Mouse (Mus musculus) stomach, embryonic 15.5 days (tissue): ENCODE results near the gene Msh5. TPM values are rescaled to one million over a fixed set of nuclear protein-coding genes. Genes with fewer than 3 reads are reported as not detected.
"Not testable (repeated sequence)": the region's sequence is repeated elsewhere in the genome, so short reads cannot be mapped to it uniquely, and the experiment has no call there.

Experiments used
- ATAC-seq: fragments of 200-750 bp; cut with Nextera tagmentation; 2 replicates; pipeline ENCODE4 v1.8.0; 2017; ENCODE audit warnings: low read depth, moderate number of reproducible peaks, moderate TSS enrichment; ENCODE audit not compliant: insufficient read depth, low FRiP score
- H3K27ac ChIP-seq: fragments of 300-500 bp; sonication (generic); 2 replicates; pipeline ENCODE4 v1.5.1; 2015; ENCODE audit warnings: mild to moderate bottlenecking, inconsistent platforms
- H3K27me3 ChIP-seq: fragments of 300-500 bp; sonication (generic); replicated peaks from 2 replicates; pipeline ENCODE4 v1.6.1; 2015; ENCODE audit warnings: inconsistent platforms
- H3K36me3 ChIP-seq: fragments of 300-500 bp; sonication (generic); 2 replicates; pipeline ENCODE4 v1.6.1; 2015; ENCODE audit warnings: inconsistent platforms
- H3K4me1 ChIP-seq: fragments of 300-500 bp; sonication (generic); 2 replicates; pipeline ENCODE4 v1.6.1; 2015; ENCODE audit warnings: inconsistent platforms
- H3K4me2 ChIP-seq: fragments of 300-500 bp; sonication (generic); 2 replicates; pipeline ENCODE4 v1.6.1; 2015; ENCODE audit warnings: mild to moderate bottlenecking, inconsistent platforms
- H3K4me3 ChIP-seq: fragments of 300-500 bp; sonication (generic); replicated peaks from 2 replicates; pipeline ENCODE4 v1.5.1; 2015; ENCODE audit warnings: inconsistent platforms
- H3K9ac ChIP-seq: fragments of 300-500 bp; sonication (generic); 2 replicates; pipeline ENCODE4 v1.6.1; 2015; ENCODE audit warnings: inconsistent platforms
- H3K9me3 ChIP-seq: fragments of 300-500 bp; sonication (generic); 2 replicates; pipeline ENCODE4 v1.6.1; 2016; ENCODE audit warnings: inconsistent platforms
- WGBS: fragments of 180-500 bp; shearing (Covaris S2); methylation state at CpG from one replicate; pipeline ENCODE4 v1.1.7; 2015; 5-methylcytosine and 5-hydroxymethylcytosine counted together
- polyA plus RNA-seq: library from polyadenylated mRNA; unstranded; fragments of >200 nt; fragmentation: Nextera tagmentation; extraction: Ambion mirVana; gene quantifications from 2 replicates; pipeline ENCODE4 v1.2.1, GENCODE M21; 2015

Gene Msh5
- polyA plus RNA-seq, 1 experiment from 2014 or later: 4.8 TPM

DNA sequence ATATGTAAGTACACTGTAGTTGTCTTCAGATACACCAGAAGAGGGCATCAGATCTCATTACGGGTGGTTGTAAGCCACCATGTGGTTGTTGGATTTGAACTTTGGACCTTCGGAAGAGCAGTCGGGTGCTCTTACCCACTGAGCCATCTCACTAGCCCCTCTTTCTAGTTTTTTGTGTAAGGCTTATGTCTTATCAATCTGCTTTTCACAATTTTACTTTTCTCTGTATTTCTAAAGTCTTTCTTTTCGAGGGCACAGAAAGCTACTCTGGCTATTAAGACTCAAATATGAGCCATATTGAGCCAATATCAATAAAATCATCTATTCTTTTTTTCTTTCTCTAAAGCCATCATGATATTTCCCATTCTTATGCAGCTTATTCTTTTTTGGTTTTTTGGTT, 51.4 kb downstream of the Msh5 start:
- not testable (repeated sequence) for ATAC-seq, H3K9me3 ChIP-seq, H3K4me3 ChIP-seq, H3K4me2 ChIP-seq, H3K9ac ChIP-seq, H3K27me3 ChIP-seq, H3K36me3 ChIP-seq, H3K27ac ChIP-seq
- H3K4me1 ChIP-seq: peaks cover 28% of the 10 kb centered on the region
- WGBS: 85% methylated on average over 4 of the region's 4 CpGs

DNA sequence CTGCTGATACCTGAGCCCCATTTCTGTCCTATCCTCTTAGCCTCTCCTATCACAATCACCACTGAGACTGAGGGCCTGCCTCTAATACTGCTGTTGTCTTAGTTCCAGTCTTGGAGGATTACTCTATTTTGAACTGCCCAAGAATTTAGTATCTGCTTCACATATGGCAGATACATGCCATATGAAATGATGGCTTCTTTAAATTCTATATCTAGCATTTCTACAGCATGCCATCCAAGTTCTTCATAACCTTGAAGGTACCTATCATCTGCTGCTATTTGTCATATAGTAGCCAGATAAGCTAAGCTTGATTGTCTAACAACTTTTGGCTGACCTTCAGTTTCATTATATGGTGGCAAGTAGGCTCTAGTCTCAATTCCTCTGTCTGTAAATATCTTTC, 51.8 kb downstream of the Msh5 start:
- Histone ChIP-seq H3K9me3 (no peaks in the 10 kb centered on the region), H3K4me1 (peaks cover 25% of the 10 kb centered on the region), H3K4me2 (no peak overlapping the region), H3K36me3 (0 out of 2 replicates have a peak, but pooled peaks cover 6% of the 10 kb centered on the region), H3K4me3 (no peak overlapping the region), H3K9ac (no peak overlapping the region), H3K27me3 (no peaks in the 10 kb centered on the region), H3K27ac (no peak overlapping the region)
- ATAC-seq: no peak

DNA sequence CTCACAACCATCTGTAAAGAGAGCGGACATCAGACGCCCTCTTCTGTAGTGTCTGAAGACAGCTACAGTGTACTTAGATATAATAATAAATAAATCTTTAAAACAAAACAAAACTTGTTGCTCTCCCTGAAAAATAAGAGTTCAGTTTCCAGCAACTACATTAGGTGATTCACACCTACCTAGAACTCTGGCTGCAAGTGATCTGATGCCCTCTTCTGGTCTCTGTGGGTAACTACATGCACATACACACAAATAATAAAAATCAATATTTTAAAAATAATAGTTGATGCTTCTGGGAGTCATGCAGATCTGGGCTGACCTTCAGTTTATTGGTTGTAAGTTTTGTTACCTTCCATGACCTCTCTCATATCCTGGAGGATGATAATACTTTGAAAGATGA, 62.3 kb downstream of the Msh5 start:
- H3K36me3 ChIP-seq: peaks cover 13% of the 10 kb centered on the region
- ATAC-seq: no peak
- H3K4me1 ChIP-seq: peaks cover 13% of the 10 kb centered on the region
- H3K9ac ChIP-seq: no peak overlapping the region
- H3K27me3 ChIP-seq: no peaks in the 10 kb centered on the region
- no peaks in the 10 kb centered on the region for H3K9me3 ChIP-seq
- H3K4me3 ChIP-seq: no peak overlapping the region
- 72% methylated on average over 2 of the region's 2 CpGs for WGBS
- no peak overlapping the region for H3K4me2 ChIP-seq
- H3K27ac ChIP-seq: no peak overlapping the region

DNA sequence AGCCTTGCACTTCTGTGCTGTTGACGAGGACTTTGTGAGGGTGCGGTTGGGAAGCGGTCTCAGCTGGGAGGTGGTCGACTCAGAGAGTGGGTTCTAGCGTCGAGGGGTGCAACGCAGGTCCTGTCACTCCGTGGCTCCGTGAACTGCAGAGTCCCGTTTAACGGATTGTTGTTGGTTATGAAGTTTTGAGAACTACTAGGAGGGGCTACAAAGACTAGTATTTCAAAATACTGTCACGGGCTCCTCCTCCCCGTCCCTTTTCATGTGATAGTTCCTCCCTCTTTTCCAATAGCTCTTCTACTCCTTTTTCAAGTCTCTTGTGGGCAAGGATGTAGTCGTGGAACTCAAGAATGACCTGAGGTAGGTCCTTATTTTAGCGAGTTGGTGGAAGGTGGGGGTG, 64.2 kb downstream of the Msh5 start:
- peaks cover 13% of the 10 kb centered on the region for H3K4me1 ChIP-seq
- under 1% methylated on average over 15 of the region's 15 CpGs for WGBS
- peak overlapping the region; percentile 99 for H3K27ac ChIP-seq
- peaks cover 10% of the 10 kb centered on the region for H3K36me3 ChIP-seq
- H3K9me3 ChIP-seq: no peaks in the 10 kb centered on the region
- peak overlapping the region; percentile 85 for H3K4me2 ChIP-seq
- H3K9ac ChIP-seq: peak overlapping the region; percentile 64
- H3K4me3 ChIP-seq: peak overlapping the region; percentile 69
- no peaks in the 10 kb centered on the region for H3K27me3 ChIP-seq
- ATAC-seq: no peak

DNA sequence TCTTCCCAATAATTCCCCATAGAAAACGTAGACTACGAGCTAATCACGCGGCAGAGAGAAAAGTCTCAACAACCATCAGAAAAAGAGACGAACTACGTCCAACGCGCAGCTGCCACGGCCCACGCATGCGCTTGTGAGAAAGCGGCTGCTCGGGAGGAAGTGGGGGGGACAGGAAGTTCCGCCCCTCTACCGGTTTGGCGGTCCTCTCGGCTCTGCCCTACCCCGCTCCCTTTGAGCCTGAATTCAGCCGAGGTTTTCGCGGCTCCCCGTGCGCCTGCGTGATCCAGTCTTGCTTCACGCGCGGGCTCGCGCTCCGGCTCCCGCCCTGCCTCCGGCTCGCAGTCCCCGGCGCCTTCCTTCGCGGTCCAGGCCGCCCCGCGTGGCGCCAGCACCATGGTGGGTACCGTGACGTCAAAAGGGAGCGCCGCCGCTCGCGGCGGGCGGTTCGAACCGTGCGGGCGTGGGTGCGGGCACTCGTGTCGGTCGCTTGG, 64.8 kb downstream of the Msh5 start, which contains the start of gene Lsm2:
Lsm2 (plus strand) TSS at position 173 of the 491 bp plus-strand sequence.
- ATAC-seq: peak; percentile 95
- under 1% methylated on average over 58 of the region's 58 CpGs for WGBS
- peak within 1 kb of the TSS; percentile 64 for H3K9ac ChIP-seq

DNA sequence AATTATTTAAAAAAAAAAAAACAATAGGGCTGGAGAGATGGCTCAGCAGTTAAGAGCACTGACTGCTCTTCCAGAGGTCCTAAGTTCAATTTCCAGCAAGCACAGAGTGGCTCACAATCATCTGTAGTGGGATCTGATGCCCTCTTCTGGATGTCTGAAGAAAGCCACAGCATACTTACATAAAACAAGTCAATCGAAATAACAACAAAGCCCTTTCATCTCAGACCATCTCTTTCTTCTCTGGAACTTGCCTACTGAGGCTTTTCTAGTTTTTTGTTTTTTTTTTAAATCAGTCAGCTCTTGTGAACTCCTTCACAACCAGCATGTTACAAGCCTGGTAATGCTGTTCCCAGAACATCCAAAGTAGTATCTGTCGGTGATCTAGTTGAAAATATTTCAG, 65.9 kb downstream of the Msh5 start:
- ATAC-seq: no peak
- Histone ChIP-seq H3K27me3 (no peaks in the 10 kb centered on the region), H3K4me2 (peak overlapping the region; percentile 85), H3K9ac (peak overlapping the region; percentile 64; the same call in 1 of the 2 replicates), H3K9me3 (no peaks in the 10 kb centered on the region), H3K36me3 (peaks cover 2% of the 10 kb centered on the region), H3K4me3 (peak overlapping the region; percentile 69), H3K27ac (peak overlapping the region; percentile 99; the same call in 1 of the 2 replicates), H3K4me1 (peaks cover 13% of the 10 kb centered on the region)
- WGBS: 11% methylated on average over 2 of the region's 2 CpGs

More for the DNA sequence above, 64.8 kb downstream of the Msh5 start, which contains the start of gene Lsm2:
- no peaks in the 10 kb centered on the region for H3K9me3 ChIP-seq
- H3K27ac ChIP-seq: peak within 1 kb of the TSS; percentile 99
- no peaks in the 10 kb centered on the region for H3K27me3 ChIP-seq
- H3K4me3 ChIP-seq: peak within 1 kb of the TSS; percentile 69
- H3K36me3 ChIP-seq: peaks cover 10% of the 10 kb centered on the region
- H3K4me1 ChIP-seq: peaks cover 13% of the 10 kb centered on the region
- peak within 1 kb of the TSS; percentile 85 for H3K4me2 ChIP-seq

DNA sequence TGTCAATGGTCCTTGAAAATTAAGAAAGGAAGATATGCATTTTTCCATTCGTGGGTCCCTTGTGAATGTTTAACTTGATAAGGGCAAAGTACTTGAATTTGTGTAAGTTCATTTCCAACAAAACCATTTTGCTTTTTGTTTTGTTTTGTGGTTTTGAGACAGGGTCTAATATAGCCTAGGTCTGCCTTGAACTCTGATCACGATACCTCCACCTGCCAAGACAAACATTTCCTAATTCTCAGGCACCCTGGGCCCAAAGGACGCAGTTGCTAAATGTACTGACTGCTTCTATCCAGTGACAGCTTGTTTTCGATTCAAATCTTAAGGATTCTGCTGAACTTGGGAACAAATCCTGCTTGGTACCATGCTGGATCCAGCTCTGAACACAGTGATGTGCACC, 66.9 kb downstream of the Msh5 start:
- Histone ChIP-seq H3K9ac (no peak overlapping the region), H3K27me3 (no peaks in the 10 kb centered on the region), H3K36me3 (no peaks in the 10 kb centered on the region), H3K4me2 (no peak overlapping the region), H3K27ac (no peak overlapping the region), H3K4me1 (peaks cover 13% of the 10 kb centered on the region), H3K4me3 (no peak overlapping the region), H3K9me3 (no peaks in the 10 kb centered on the region)
- 89% methylated on average over 4 of the region's 4 CpGs for WGBS
- ATAC-seq: no peak

Other genes with a start within 250 kb of the Msh5 start
- gene Cyp21a1, start 242.2 kb downstream of the Msh5 start, polyA plus RNA-seq: 1.1 and 1.7 TPM in 2 replicates
- 25.7 and 26.5 TPM in 2 replicates for gene Stk19, start 209.8 kb downstream of the Msh5 start, polyA plus RNA-seq
- gene Dxo, start 209.7 kb downstream of the Msh5 start, polyA plus RNA-seq: 52.9 and 53.1 TPM in 2 replicates
- 39.5 and 48.8 TPM in 2 replicates for gene Skiv2l, start 196.5 kb downstream of the Msh5 start, polyA plus RNA-seq
- 87.8 and 103 TPM in 2 replicates for gene Nelfe, start 196.4 kb downstream of the Msh5 start, polyA plus RNA-seq
- gene Cfb, start 184.2 kb downstream of the Msh5 start, polyA plus RNA-seq: 20.8 and 30.4 TPM in 2 replicates
- 2.7 and 3.0 TPM in 2 replicates for gene Zbtb12, start 167.3 kb downstream of the Msh5 start, polyA plus RNA-seq
- not detected in 2 replicates for gene Gm20547, start 164.7 kb downstream of the Msh5 start, polyA plus RNA-seq
- 4.4 and 6.2 TPM in 2 replicates for gene C2, start 148.5 kb downstream of the Msh5 start, polyA plus RNA-seq
- 70.0 and 74.5 TPM in 2 replicates for gene Ehmt2, start 148.3 kb downstream of the Msh5 start, polyA plus RNA-seq
- 15.2 and 17.9 TPM in 2 replicates for gene Slc44a4, start 132.3 kb downstream of the Msh5 start, polyA plus RNA-seq
- 36.9 and 44.5 TPM in 2 replicates for gene Neu1, start 115.5 kb downstream of the Msh5 start, polyA plus RNA-seq
- gene Hspa1b, start 87.5 kb downstream of the Msh5 start, polyA plus RNA-seq: 0.34 and 0.90 TPM in 2 replicates
- gene Gm20481, start 76.8 kb downstream of the Msh5 start, polyA plus RNA-seq: not detected in 2 replicates
- gene Hspa1a, start 74.6 kb downstream of the Msh5 start, polyA plus RNA-seq: 9.9 and 12.1 TPM in 2 replicates
- gene Hspa1l, start 74.0 kb downstream of the Msh5 start, polyA plus RNA-seq: 0.49 and 0.89 TPM in 2 replicates
- 175 and 182 TPM in 2 replicates for gene Lsm2, start 64.9 kb downstream of the Msh5 start, polyA plus RNA-seq
- gene Vars, start 45.8 kb downstream of the Msh5 start, polyA plus RNA-seq: 119 and 124 TPM in 2 replicates
- 0.31 TPM in 2 replicates for gene Vwa7, start 30.2 kb downstream of the Msh5 start, polyA plus RNA-seq
- gene Sapcd1, start 18.7 kb downstream of the Msh5 start, polyA plus RNA-seq: 13.2 and 14.8 TPM in 2 replicates
- 361 and 363 TPM in 2 replicates for gene Clic1, start 3.2 kb upstream of the Msh5 start, polyA plus RNA-seq
- 210 and 216 TPM in 2 replicates for gene Ddah2, start 12.3 kb upstream of the Msh5 start, polyA plus RNA-seq
- 6.2 and 17.2 TPM in 2 replicates for gene Ly6g6c, start 18.6 kb upstream of the Msh5 start, polyA plus RNA-seq
- 0.44 and 0.73 TPM in 2 replicates for gene Mpig6b, start 19.4 kb upstream of the Msh5 start, polyA plus RNA-seq
- gene Ly6g6e, start 30.2 kb upstream of the Msh5 start, polyA plus RNA-seq: 9.4 and 16.8 TPM in 2 replicates
- gene Ly6g6d, start 31.3 kb upstream of the Msh5 start, polyA plus RNA-seq: 3.6 and 4.4 TPM in 2 replicates
- 0.15 and 0.41 TPM in 2 replicates for gene Ly6g6f, start 38.9 kb upstream of the Msh5 start, polyA plus RNA-seq
- 92.0 and 97.8 TPM in 2 replicates for gene Abhd16a, start 42.5 kb upstream of the Msh5 start, polyA plus RNA-seq
- not detected in 2 replicates for gene Ly6g5c, start 61.5 kb upstream of the Msh5 start, polyA plus RNA-seq
- 0.69 and 0.85 TPM in 2 replicates for gene Ly6g5b, start 68.7 kb upstream of the Msh5 start, polyA plus RNA-seq
- 17.4 and 19.1 TPM in 2 replicates for gene Gpank1, start 74.7 kb upstream of the Msh5 start, polyA plus RNA-seq
- gene Csnk2b, start 75.3 kb upstream of the Msh5 start, polyA plus RNA-seq: 251 and 262 TPM in 2 replicates
- 11.9 and 12.2 TPM in 2 replicates for gene D17H6S53E, start 79.6 kb upstream of the Msh5 start, polyA plus RNA-seq
- 21.2 and 47.5 TPM in 2 replicates for gene Apom, start 85.3 kb upstream of the Msh5 start, polyA plus RNA-seq
- 42.2 and 48.0 TPM in 2 replicates for gene Bag6, start 88.4 kb upstream of the Msh5 start, polyA plus RNA-seq
- gene Prrc2a, start 118.2 kb upstream of the Msh5 start, polyA plus RNA-seq: 148 and 172 TPM in 2 replicates
- gene Aif1, start 129.3 kb upstream of the Msh5 start, polyA plus RNA-seq: 18.7 and 21.9 TPM in 2 replicates
- 23.7 and 25.1 TPM in 2 replicates for gene Lst1, start 141.7 kb upstream of the Msh5 start, polyA plus RNA-seq
- gene Ltb, start 147.7 kb upstream of the Msh5 start, polyA plus RNA-seq: 3.7 and 5.5 TPM in 2 replicates
- gene Tnf, start 155.3 kb upstream of the Msh5 start, polyA plus RNA-seq: 0.18 and 0.28 TPM in 2 replicates
- gene Lta, start 158.6 kb upstream of the Msh5 start, polyA plus RNA-seq: 0.77 and 0.83 TPM in 2 replicates
- 0.86 TPM in 1 of 2 replicates, not detected in the other for gene Gm16181, start 174.1 kb upstream of the Msh5 start, polyA plus RNA-seq
- 5.1 and 5.9 TPM in 2 replicates for gene Atp6v1g2, start 186.9 kb upstream of the Msh5 start, polyA plus RNA-seq
- 12.5 and 14.1 TPM in 2 replicates for gene Nfkbil1, start 189.0 kb upstream of the Msh5 start, polyA plus RNA-seq
- gene Ddx39b, start 195.0 kb upstream of the Msh5 start, polyA plus RNA-seq: 361 and 392 TPM in 2 replicates
- 135 and 148 TPM in 2 replicates for gene H2-D1, start 216.0 kb upstream of the Msh5 start, polyA plus RNA-seq